Mouse (Mus musculus): ENCODE results near the gene Pax7.

DNA sequence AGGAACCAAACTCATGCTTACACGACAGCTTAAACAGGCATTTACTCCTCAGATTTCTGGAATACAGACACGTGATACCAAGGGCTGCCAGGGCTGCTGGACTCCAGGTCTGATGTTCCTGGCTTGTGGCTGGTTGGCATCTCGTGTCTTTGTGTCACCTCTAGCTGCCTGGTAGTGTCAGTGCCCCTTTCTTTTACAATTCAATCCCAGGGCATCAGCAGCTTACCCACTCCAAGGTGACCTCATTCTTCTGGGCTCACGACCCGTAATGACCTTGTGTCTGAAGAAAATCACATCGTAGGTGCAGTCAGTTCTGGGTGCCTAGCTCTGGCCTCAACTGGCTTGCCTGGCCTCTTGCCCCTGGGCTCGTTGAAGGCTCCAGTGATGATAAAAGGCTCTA is 46.0 kb upstream of the Pax7 start:
- TF ChIP-seq CTCF (IDR thresholded peaks at IDR 0.05 in 2 of 3, conservative IDR thresholded peaks at IDR 0.05 in 1 of 3; ENCODE audit: control insufficient read depth in 1 of 3, insufficient read depth in 1 of 3, low read depth in 2 of 3, low read length in 3 of 3, poor library complexity in 1 of 3, severe bottlenecking in 1 of 3): no peak
- TF ChIP-seq ETS1 (IDR thresholded peaks at IDR 0.05; ENCODE audit: low read depth, low read length): no peak
- TF ChIP-seq JUND (IDR thresholded peaks at IDR 0.05; ENCODE audit: low read depth, low read length): no peak
- TF ChIP-seq EP300 (IDR thresholded peaks at IDR 0.05; ENCODE audit: low read depth in 1 of 2, low read length in 2 of 2): no peak
- TF ChIP-seq ZNF384 (IDR thresholded peaks at IDR 0.05; ENCODE audit: low read depth, low read length): no peak
- TF ChIP-seq CHD2 (IDR thresholded peaks at IDR 0.05; ENCODE audit: low read length): no peak
- TF ChIP-seq MAX (IDR thresholded peaks at IDR 0.05; ENCODE audit: low read length): no peak
- TF ChIP-seq ZKSCAN1 (IDR thresholded peaks at IDR 0.05; ENCODE audit: low read depth, low read length): no peak
- TF ChIP-seq GATA1 (IDR thresholded peaks at IDR 0.05; ENCODE audit: low read depth, low read length): no peak
- no peak for TF ChIP-seq POLR2A (IDR thresholded peaks at IDR 0.05; ENCODE audit: control insufficient read depth in 1 of 2, insufficient read depth in 1 of 2, low read depth in 1 of 2, low read length in 2 of 2, poor library complexity in 1 of 2)
- TF ChIP-seq MXI1 (IDR thresholded peaks at IDR 0.05; ENCODE audit: low read depth, low read length): no peak
- no peak for TF ChIP-seq MAZ (IDR thresholded peaks at IDR 0.05; ENCODE audit: low read depth, low read length)
- TF ChIP-seq TBP (IDR thresholded peaks at IDR 0.05; ENCODE audit: low read depth, low read length): no peak
- TF ChIP-seq ZC3H11A (IDR thresholded peaks at IDR 0.05; ENCODE audit: low read depth, low read length): no peak
